Mouse (Mus musculus) cortical plate, adult 2 months (tissue): ENCODE data around the gene Cuedc1. TPM values are rescaled to one million over a fixed set of nuclear protein-coding genes. Genes with fewer than 3 reads are reported as not detected.
A peak's percentile ranks its signal among the peaks of the same experiment; 100 is the strongest.

Experiments
- H3K27ac ChIP-seq: fragments of 200-500 bp; 2 replicates; pipeline ENCODE4 v1.5.1; 2012; ENCODE audit warnings: low read length, control low read depth, inconsistent platforms; ENCODE audit not compliant: insufficient read depth
- H3K4me1 ChIP-seq: fragments of 200-500 bp; 2 replicates; pipeline ENCODE4 v1.6.1; 2011; ENCODE audit warnings: low read length; ENCODE audit not compliant: control insufficient read depth, insufficient read depth
- H3K4me3 ChIP-seq: fragments of 200-500 bp; 2 replicates; pipeline ENCODE4 v1.5.1; 2011; ENCODE audit warnings: mild to moderate bottlenecking, low read length, control low read depth; ENCODE audit not compliant: insufficient read depth
- CTCF ChIP-seq: fragments of 200-500 bp; IDR thresholded peaks from 2 replicates; pipeline ENCODE4 v1.5.1; 2011; ENCODE audit warnings: mild to moderate bottlenecking, control low read depth, low read length; ENCODE audit not compliant: insufficient read depth; ENCODE audit errors: extremely low read depth
- POLR2A ChIP-seq: fragments of 200-500 bp; IDR thresholded peaks from 2 replicates; pipeline ENCODE4 v1.6.1; 2011; ENCODE audit warnings: mild to moderate bottlenecking, low read length, control low read depth; ENCODE audit not compliant: insufficient read depth; ENCODE audit errors: extremely low read depth
- polyA plus RNA-seq: library from polyadenylated mRNA; depleted of rRNA; stranded (reverse); fragments of >200 nt; gene quantifications from 2 replicates; pipeline ENCODE4 v1.2.3, GENCODE M21; 2012

Gene Cuedc1
- polyA plus RNA-seq, 1 experiment, result 22.3 TPM

GRCm38 (mm10) chr11:88207697-88208096 lies 109.8 kb downstream of the Cuedc1 start:
- Histone ChIP-seq H3K4me1 (peaks cover 4% of the 10 kb centered on the region), H3K27ac (no peak overlapping the region), H3K4me3 (no peak overlapping the region)
- TF ChIP-seq POLR2A, result no peak

- Histone ChIP-seq H3K27ac (no peak overlapping the region), H3K4me3 (no peak overlapping the region), H3K4me1 (no peaks in the 10 kb centered on the region; the same call in 1 of the 2 replicates)
- TF ChIP-seq CTCF (no peak), POLR2A (no peak)
These were observed 114.1 kb downstream of the Cuedc1 start for GRCm38 (mm10) chr11:88211824-88212582.

GRCm38 (mm10) chr11:88213757-88214156 lies 115.9 kb downstream of the Cuedc1 start:
- TF ChIP-seq CTCF, result no peak
- TF ChIP-seq POLR2A, result no peak
- H3K4me1 ChIP-seq, result no peaks in the 10 kb centered on the region; the same call in 1 of the 2 replicates
- no peak overlapping the region for H3K4me3 ChIP-seq
- H3K27ac ChIP-seq, result no peak overlapping the region

GRCm38 (mm10) chr11:88214881-88215831 lies 117.3 kb downstream of the Cuedc1 start:
- Histone ChIP-seq H3K4me1 (no peaks in the 10 kb centered on the region), H3K27ac (no peak overlapping the region), H3K4me3 (peak overlapping the region; percentile 21)
- TF ChIP-seq CTCF (no peak), POLR2A (peak; percentile 76)

GRCm38 (mm10) chr11:88216231-88216685 lies 118.4 kb downstream of the Cuedc1 start:
- no peak overlapping the region for H3K27ac ChIP-seq
- H3K4me1 ChIP-seq, result no peaks in the 10 kb centered on the region
- H3K4me3 ChIP-seq, result peak overlapping the region; percentile 23
- TF ChIP-seq CTCF, result peak; percentile 93
- no peak for TF ChIP-seq POLR2A

- Histone ChIP-seq H3K4me3 (no peak overlapping the region), H3K4me1 (no peaks in the 10 kb centered on the region), H3K27ac (no peak overlapping the region)
- TF ChIP-seq CTCF (no peak), POLR2A (no peak)
These were observed 120.3 kb downstream of the Cuedc1 start for GRCm38 (mm10) chr11:88218155-88218554.

- Histone ChIP-seq H3K4me3 (no peak overlapping the region), H3K27ac (no peak overlapping the region), H3K4me1 (no peaks in the 10 kb centered on the region)
- TF ChIP-seq POLR2A (no peak), CTCF (no peak)
These were observed 120.7 kb downstream of the Cuedc1 start for GRCm38 (mm10) chr11:88218586-88218985.

- no peak overlapping the region for H3K4me3 ChIP-seq
- H3K27ac ChIP-seq, result no peak overlapping the region
These were observed 124.1 kb downstream of the Cuedc1 start for GRCm38 (mm10) chr11:88221929-88222475.

GRCm38 (mm10) chr11:88227001-88227957 lies 129.4 kb downstream of the Cuedc1 start:
- H3K4me1 ChIP-seq, result no peaks in the 10 kb centered on the region
- no peak overlapping the region for H3K27ac ChIP-seq
- H3K4me3 ChIP-seq, result no peak overlapping the region
- TF ChIP-seq POLR2A (no peak), CTCF (no peak)

More at GRCm38 (mm10) chr11:88221929-88222475, 124.1 kb downstream of the Cuedc1 start:
- no peaks in the 10 kb centered on the region for H3K4me1 ChIP-seq
- TF ChIP-seq CTCF, result no peak
- TF ChIP-seq POLR2A, result no peak
